Mouse (Mus musculus): ENCODE results near the gene Pycr1. TPM values are rescaled to one million over a fixed set of nuclear protein-coding genes. Genes with fewer than 3 reads are reported as not detected.
A peak's percentile ranks its signal among the peaks of the same experiment; 100 is the strongest.

Pycr1 gene
- 19.0 and 19.6 TPM in 2 replicates for total RNA-seq (2012; rRNA removed)

GRCm38 (mm10) chr11:120643601-120643987, at the start of gene Pycr1:
Gene Pycr1 (minus strand): TSS chr11:120643769.
- peak within 1 kb of the TSS; percentile 72 to 82 for H3K4me3 ChIP-seq (ENCODE audit: insufficient read depth in 1 of 2, low read depth in 1 of 2, low read length in 2 of 2, poor library complexity in 1 of 2, severe bottlenecking in 1 of 2)
- H3K9ac ChIP-seq (ENCODE audit: insufficient read depth, low read depth, low read length, poor library complexity, severe bottlenecking) = peak within 1 kb of the TSS; percentile 81
- peaks cover 0 to 21% of the 10 kb centered on the region in 2 experiments; a peak in 1 of 4 replicates for H3K4me1 ChIP-seq (ENCODE audit: control insufficient read depth in 2 of 2, insufficient read depth in 2 of 2, low read length in 2 of 2, poor library complexity in 1 of 2)
- DNase-seq (ENCODE audit: low read depth, low spot score) = peak; percentile 87
- no peak within 1 kb of the TSS; the same call in 1 of the 2 replicates for H3K27ac ChIP-seq (ENCODE audit: insufficient read depth, low read depth, low read length, poor library complexity, severe bottlenecking)
- in situ Hi-C loops (cut with MboI; ENCODE audit: low sequenced_read_pairs in 2 of 2, unreplicated experiment in 2 of 2) = no loop called here
- H3K9me3 ChIP-seq (ENCODE audit: control insufficient read depth, insufficient read depth, low read depth, low read length) = no peaks in the 10 kb centered on the region
- TF ChIP-seq CHD2 (IDR thresholded peaks at IDR 0.05; ENCODE audit: low read depth, low read length) = 0 out of 2 replicates have a peak, but pooled peaks have one; percentile 47
- TF ChIP-seq MAFK (IDR thresholded peaks at IDR 0.05; ENCODE audit: insufficient read depth, low read depth, low read length) = no peak
- TF ChIP-seq ZNF384 (IDR thresholded peaks at IDR 0.05; ENCODE audit: low read depth, low read length) = no peak
- peak; percentile 37; the same call in 1 of the 2 replicates for TF ChIP-seq HCFC1 (IDR thresholded peaks at IDR 0.05; ENCODE audit: borderline replicate concordance, insufficient read depth, low read length)
- TF ChIP-seq ZC3H11A (IDR thresholded peaks at IDR 0.05; ENCODE audit: borderline replicate concordance, low read depth, low read length) = no peak
- H3K36me3 ChIP-seq (ENCODE audit: control insufficient read depth, insufficient read depth, low read length, poor library complexity, severe bottlenecking) = peaks cover 3% of the 10 kb centered on the region; the same call in 1 of the 2 replicates

- no peak for TF ChIP-seq ZC3H11A (IDR thresholded peaks at IDR 0.05; ENCODE audit: borderline replicate concordance, low read depth, low read length)
- no peak for TF ChIP-seq CHD2 (IDR thresholded peaks at IDR 0.05; ENCODE audit: low read depth, low read length)
- TF ChIP-seq MAFK (IDR thresholded peaks at IDR 0.05; ENCODE audit: insufficient read depth, low read depth, low read length) = no peak
- TF ChIP-seq HCFC1 (IDR thresholded peaks at IDR 0.05; ENCODE audit: borderline replicate concordance, insufficient read depth, low read length) = no peak
- no peak for TF ChIP-seq ZNF384 (IDR thresholded peaks at IDR 0.05; ENCODE audit: low read depth, low read length)
- peaks cover 0 to 10% of the 10 kb centered on the region in 2 experiments; a peak in 3 of 4 replicates for H3K4me1 ChIP-seq (ENCODE audit: control insufficient read depth in 2 of 2, insufficient read depth in 2 of 2, low read length in 2 of 2, poor library complexity in 1 of 2)
- H3K9me3 ChIP-seq (ENCODE audit: control insufficient read depth, insufficient read depth, low read depth, low read length) = no peaks in the 10 kb centered on the region
- DNase-seq (ENCODE audit: low read depth, low spot score) = no peak
- no peak overlapping the region for H3K27ac ChIP-seq (ENCODE audit: insufficient read depth, low read depth, low read length, poor library complexity, severe bottlenecking)
- H3K36me3 ChIP-seq (ENCODE audit: control insufficient read depth, insufficient read depth, low read length, poor library complexity, severe bottlenecking) = peaks cover 38% of the 10 kb centered on the region
- no peak overlapping the region for H3K4me3 ChIP-seq (ENCODE audit: insufficient read depth in 1 of 2, low read depth in 1 of 2, low read length in 2 of 2, poor library complexity in 1 of 2, severe bottlenecking in 1 of 2)
- H3K9ac ChIP-seq (ENCODE audit: insufficient read depth, low read depth, low read length, poor library complexity, severe bottlenecking) = no peak overlapping the region
- in situ Hi-C loops (cut with MboI; ENCODE audit: low sequenced_read_pairs in 2 of 2, unreplicated experiment in 2 of 2) = no loop called here
Observed at GRCm38 (mm10) chr11:120692471-120693011, 49.0 kb upstream of the Pycr1 start.

- no peaks in the 10 kb centered on the region for H3K9me3 ChIP-seq (ENCODE audit: control insufficient read depth, insufficient read depth, low read depth, low read length)
- no peak overlapping the region for H3K4me3 ChIP-seq (ENCODE audit: insufficient read depth in 1 of 2, low read depth in 1 of 2, low read length in 2 of 2, poor library complexity in 1 of 2, severe bottlenecking in 1 of 2)
- in situ Hi-C loops (cut with MboI; ENCODE audit: low sequenced_read_pairs in 2 of 2, unreplicated experiment in 2 of 2) = no loop called here
- DNase-seq (ENCODE audit: low read depth, low spot score) = no peak
- H3K36me3 ChIP-seq (ENCODE audit: control insufficient read depth, insufficient read depth, low read length, poor library complexity, severe bottlenecking) = peaks cover 42% of the 10 kb centered on the region
- no peak overlapping the region for H3K27ac ChIP-seq (ENCODE audit: insufficient read depth, low read depth, low read length, poor library complexity, severe bottlenecking)
- TF ChIP-seq ZNF384 (IDR thresholded peaks at IDR 0.05; ENCODE audit: low read depth, low read length) (no peak), HCFC1 (IDR thresholded peaks at IDR 0.05; ENCODE audit: borderline replicate concordance, insufficient read depth, low read length) (no peak), MAFK (IDR thresholded peaks at IDR 0.05; ENCODE audit: insufficient read depth, low read depth, low read length) (no peak), ZC3H11A (IDR thresholded peaks at IDR 0.05; ENCODE audit: borderline replicate concordance, low read depth, low read length) (no peak), CHD2 (IDR thresholded peaks at IDR 0.05; ENCODE audit: low read depth, low read length) (no peak)
- no peak overlapping the region for H3K9ac ChIP-seq (ENCODE audit: insufficient read depth, low read depth, low read length, poor library complexity, severe bottlenecking)
- peaks cover 0 to 8% of the 10 kb centered on the region in 2 experiments; a peak in 1 of 4 replicates for H3K4me1 ChIP-seq (ENCODE audit: control insufficient read depth in 2 of 2, insufficient read depth in 2 of 2, low read length in 2 of 2, poor library complexity in 1 of 2)
Observed at GRCm38 (mm10) chr11:120689365-120689764, 45.8 kb upstream of the Pycr1 start.

- Histone ChIP-seq H3K36me3 (ENCODE audit: control insufficient read depth, insufficient read depth, low read length, poor library complexity, severe bottlenecking) (peaks cover 44% of the 10 kb centered on the region), H3K4me1 (ENCODE audit: control insufficient read depth in 2 of 2, insufficient read depth in 2 of 2, low read length in 2 of 2, poor library complexity in 1 of 2) (peaks cover 0 to 7% of the 10 kb centered on the region in 2 experiments; a peak in 1 of 4 replicates), H3K27ac (ENCODE audit: insufficient read depth, low read depth, low read length, poor library complexity, severe bottlenecking) (no peak overlapping the region), H3K9me3 (ENCODE audit: control insufficient read depth, insufficient read depth, low read depth, low read length) (no peaks in the 10 kb centered on the region), H3K9ac (ENCODE audit: insufficient read depth, low read depth, low read length, poor library complexity, severe bottlenecking) (no peak overlapping the region), H3K4me3 (ENCODE audit: insufficient read depth in 1 of 2, low read depth in 1 of 2, low read length in 2 of 2, poor library complexity in 1 of 2, severe bottlenecking in 1 of 2) (no peak overlapping the region)
- TF ChIP-seq ZNF384 (IDR thresholded peaks at IDR 0.05; ENCODE audit: low read depth, low read length) (no peak), MAFK (IDR thresholded peaks at IDR 0.05; ENCODE audit: insufficient read depth, low read depth, low read length) (no peak), CHD2 (IDR thresholded peaks at IDR 0.05; ENCODE audit: low read depth, low read length) (no peak), ZC3H11A (IDR thresholded peaks at IDR 0.05; ENCODE audit: borderline replicate concordance, low read depth, low read length) (no peak), HCFC1 (IDR thresholded peaks at IDR 0.05; ENCODE audit: borderline replicate concordance, insufficient read depth, low read length) (no peak)
- no peak for DNase-seq (ENCODE audit: low read depth, low spot score)
- in situ Hi-C loops (cut with MboI; ENCODE audit: low sequenced_read_pairs in 2 of 2, unreplicated experiment in 2 of 2) = no loop called here
Observed at GRCm38 (mm10) chr11:120686650-120687272, 43.2 kb upstream of the Pycr1 start.

All from ES-E14 (cell line).